In genomic region chr19:18716374-18716773, GRCm38 (mm10) we compare ENCODE assay signal across 8 mouse cellular contexts. TPM values are rescaled to one million over a fixed set of nuclear protein-coding genes. Genes with fewer than 3 reads are reported as not detected.
DNase-seq lines count a peak whose midpoint lies in the region; ATAC-seq lines count a peak whose summit lies in the region.

No protein-coding gene starts in this region.

- H3K27me3 ChIP-seq in neural tube, embryonic 11.5 days (ENCODE audit: control insufficient read depth, insufficient read depth, low read length) = no peaks in the 10 kb centered on the region

- no peak for ATAC-seq in neural tube, embryonic 11.5 days (ENCODE audit: insufficient read depth, low FRiP score, low TSS enrichment)

- H3K9me3 ChIP-seq in neural tube, embryonic 11.5 days (ENCODE audit: control insufficient read depth, low read length) = no peaks in the 10 kb centered on the region

- 58% methylated on average over 1 of the region's 1 CpGs for WGBS in neural tube, embryonic 11.5 days

- peaks cover 12% of the 10 kb centered on the region; the same call in 1 of the 2 replicates for H3K4me1 ChIP-seq in neural tube, embryonic 11.5 days (ENCODE audit: control insufficient read depth, insufficient read depth, low read length)

- H3K9ac ChIP-seq in neural tube, embryonic 11.5 days (ENCODE audit: low read length) = no peak overlapping the region

- no peak overlapping the region for H3K27ac ChIP-seq in neural tube, embryonic 11.5 days (ENCODE audit: low read depth, low read length)

- H3K4me2 ChIP-seq in neural tube, embryonic 11.5 days (ENCODE audit: low read depth) = no peak overlapping the region

- DNase-seq in left cerebral cortex, adult 11 months (ENCODE audit: low spot score) = peak; percentile 57
- no peak for DNase-seq in left cerebral cortex, adult 8-10 months (ENCODE audit: low spot score in 2 of 2)
- DNase-seq in adipocyte (ENCODE audit: low spot score) = peak; percentile 88
- peak; percentile 88 for DNase-seq in embryo, embryonic 10.5 days (ENCODE audit: low spot score)
- DNase-seq in heart, postnatal 14 days = peak; percentile 66 to 79
- peak; percentile 67 to 74 for DNase-seq in left cerebral cortex, postnatal 10 days (ENCODE audit: extremely low spot score in 1 of 2, low spot score in 2 of 2)
- peak; percentile 56 for DNase-seq in neural tube, embryonic 11.5 days (ENCODE audit: low spot score)
- peak; percentile 71 for DNase-seq in thymus, postnatal 25 days

- intact Hi-C loops in heart, postnatal 14 days (cut with DNase I) = loop anchor here (10.0 kb wide), 1 partner anchor 1322 kb away; the partner anchor contains the start of gene Rfk
- intact Hi-C loops in left cerebral cortex, postnatal 10 days (cut with DNase I) = loop anchor here (5.0 kb wide), 1 partner anchor 116 kb away; no protein-coding TSS in a partner anchor

- no peak overlapping the region for H3K4me3 ChIP-seq in neural tube, embryonic 11.5 days (ENCODE audit: low read depth, low read length)

- no peaks in the 10 kb centered on the region for H3K36me3 ChIP-seq in neural tube, embryonic 11.5 days (ENCODE audit: control insufficient read depth, insufficient read depth, low read length)

RNA-seq across cellular contexts. Expression of gene D030056L22Rik, which starts 3.4 kb away (rescaled TPM):
- 10 to 100 TPM; 18.5 to 22.1 (median 20.3) TPM for total RNA-seq in left cerebral cortex, adult 8-10 months (2022)
- total RNA-seq in heart, postnatal 14 days (2021) = 10 to 100 TPM in 1 of 2 experiments, 1 to 10 TPM in 1; 9.8 to 11.5 TPM
- 10 to 100 TPM; 20.8 to 21.2 TPM for total RNA-seq in left cerebral cortex, postnatal 10 days (2021)
- polyA plus RNA-seq in neural tube, embryonic 11.5 days (2014; fragmentation: Nextera tagmentation; extraction: Ambion mirVana) = 77.6 and 81.0 TPM in 2 replicates

RNA-seq across cellular contexts. Expression of gene Trpm6, which starts 33.4 kb away (rescaled TPM):
- under 1 TPM; 0.34 to 0.46 (median 0.43) TPM for total RNA-seq in left cerebral cortex, adult 8-10 months (2022)
- under 1 TPM; 0.12 to 0.15 TPM for total RNA-seq in heart, postnatal 14 days (2021)
- total RNA-seq in left cerebral cortex, postnatal 10 days (2021) = 1 to 10 TPM in 1 of 2 experiments, under 1 TPM in 1; 0.75 to 1.0 TPM
- 0.19 and 0.37 TPM in 2 replicates for polyA plus RNA-seq in neural tube, embryonic 11.5 days (2014; fragmentation: Nextera tagmentation; extraction: Ambion mirVana)

RNA-seq across cellular contexts. Expression of gene Carnmt1, which starts 45.8 kb away (rescaled TPM):
- total RNA-seq in left cerebral cortex, adult 8-10 months (2022) = 10 to 100 TPM in 3 of 4 experiments, 1 to 10 TPM in 1; 9.1 to 11.1 (median 10.6) TPM
- 10 to 100 TPM; 23.1 to 24.7 TPM for total RNA-seq in heart, postnatal 14 days (2021)
- 1 to 10 TPM; 8.9 to 9.4 TPM for total RNA-seq in left cerebral cortex, postnatal 10 days (2021)
- 24.2 and 27.1 TPM in 2 replicates for polyA plus RNA-seq in neural tube, embryonic 11.5 days (2014; fragmentation: Nextera tagmentation; extraction: Ambion mirVana)

Comparison
In these comparisons a context has a peak if more than half of its experiments do, and no peak if none do; other contexts are left out.
1. DNase-seq: peak in left cerebral cortex, adult 11 months (single experiment), adipocyte (single experiment), embryo, embryonic 10.5 days (single experiment), heart, postnatal 14 days (2 of 2), left cerebral cortex, postnatal 10 days (2 of 2), neural tube, embryonic 11.5 days (single experiment) and thymus, postnatal 25 days (single experiment); none in left cerebral cortex, adult 8-10 months (0 of 2).